ENCODE assay signal across 9 mouse cellular contexts in genomic region chr7:125966402-125967261, GRCm38 (mm10).
DNase-seq lines count a peak whose midpoint lies in the region; ATAC-seq and TF ChIP-seq lines count a peak whose summit lies in the region.
"Had no signal": no experiment of that assay in that cellular context is flagged by ENCODE, and none has a peak within 500 bp of the region (broad histone marks: within the 10 kb centered on the region; RNA-seq: fewer than 3 reads in every experiment).

No protein-coding gene starts in this region.

- H3K36me3 ChIP-seq in embryonic facial prominence, embryonic 15.5 days: no peaks in the 10 kb centered on the region
- no peaks in the 10 kb centered on the region for H3K36me3 ChIP-seq in heart, postnatal 0 days (replicated peaks; ENCODE audit: control insufficient read depth, insufficient read depth, low read length)
- H3K36me3 ChIP-seq in midbrain, embryonic 10.5 days: no peaks in the 10 kb centered on the region
- H3K36me3 ChIP-seq: liver, embryonic 13.5 days had no signal

- H3K27ac ChIP-seq in embryonic facial prominence, embryonic 15.5 days (replicated peaks): 0 out of 2 replicates have a peak overlapping the region, but pooled peaks have one; percentile 7
- H3K27ac ChIP-seq in heart, postnatal 0 days (ENCODE audit: low read depth): 0 out of 2 replicates have a peak overlapping the region, but pooled peaks have one; percentile 9
- H3K27ac ChIP-seq in midbrain, embryonic 10.5 days (replicated peaks): peak overlapping the region; percentile 80
- H3K27ac ChIP-seq: liver, embryonic 13.5 days had no signal

- intact Hi-C loops in heart, postnatal 25 days (cut with DNase I): no loop called here

- H3K4me1 ChIP-seq in embryonic facial prominence, embryonic 15.5 days: peaks cover 8% of the 10 kb centered on the region
- H3K4me1 ChIP-seq in heart, postnatal 0 days (ENCODE audit: control insufficient read depth, insufficient read depth): peaks cover 20% of the 10 kb centered on the region
- peaks cover 58% of the 10 kb centered on the region for H3K4me1 ChIP-seq in midbrain, embryonic 10.5 days
- H3K4me1 ChIP-seq: liver, embryonic 13.5 days had no signal

- no peak overlapping the region for H3K4me2 ChIP-seq in embryonic facial prominence, embryonic 15.5 days (replicated peaks)
- no peak overlapping the region for H3K4me2 ChIP-seq in heart, postnatal 0 days (ENCODE audit: low read depth, low read length)
- H3K4me2 ChIP-seq: liver, embryonic 13.5 days had no signal

- DNase-seq in heart, adult 8-10 months (ENCODE audit: low spot score): peak; percentile 25
- no peak for DNase-seq in heart, postnatal 25 days (ENCODE audit: low spot score)
- DNase-seq in heart, postnatal 0 days (ENCODE audit: low spot score): no peak
- peak; percentile 29 for DNase-seq in midbrain, embryonic 10.5 days (ENCODE audit: low spot score)
- DNase-seq in MN1 (ENCODE audit: low spot score): no peak
- no peak for DNase-seq in frontal cortex, postnatal 10 days (ENCODE audit: low spot score in 2 of 2)
- DNase-seq: liver, embryonic 13.5 days had no signal

- no peak for TF ChIP-seq CTCF in heart, postnatal 0 days (IDR thresholded peaks at IDR 0.05; ENCODE audit: low read depth)

- H3K9me3 ChIP-seq in embryonic facial prominence, embryonic 15.5 days (replicated peaks): no peaks in the 10 kb centered on the region
- H3K9me3 ChIP-seq in heart, postnatal 0 days (replicated peaks; ENCODE audit: control insufficient read depth, low read length): no peaks in the 10 kb centered on the region
- no peaks in the 10 kb centered on the region for H3K9me3 ChIP-seq in midbrain, embryonic 10.5 days (replicated peaks)
- H3K9me3 ChIP-seq: liver, embryonic 13.5 days had no signal

- no peak for TF ChIP-seq EP300 in heart, postnatal 0 days (IDR thresholded peaks at IDR 0.05; ENCODE audit: low read depth)

- peak; percentile 57; the same call in 1 of the 2 replicates for ATAC-seq in embryonic facial prominence, embryonic 15.5 days (ENCODE audit: insufficient number of reproducible peaks, low FRiP score, low TSS enrichment, low read depth)
- ATAC-seq in heart, postnatal 0 days (ENCODE audit: insufficient read depth, low read depth): no peak
- no peak for ATAC-seq in megakaryocyte progenitor cell, adult 5-6 weeks (replicated peaks; ENCODE audit: poor library complexity)

- no peaks in the 10 kb centered on the region for H3K27me3 ChIP-seq in embryonic facial prominence, embryonic 15.5 days
- no peaks in the 10 kb centered on the region for H3K27me3 ChIP-seq in heart, postnatal 0 days (ENCODE audit: control insufficient read depth, insufficient read depth, low read length)
- H3K27me3 ChIP-seq in midbrain, embryonic 10.5 days (ENCODE audit: low read depth, poor library complexity, severe bottlenecking): no peaks in the 10 kb centered on the region

- H3K4me3 ChIP-seq in embryonic facial prominence, embryonic 15.5 days (replicated peaks): no peak overlapping the region
- H3K4me3 ChIP-seq in heart, postnatal 0 days (ENCODE audit: low read depth, low read length): no peak overlapping the region
- H3K4me3 ChIP-seq in midbrain, embryonic 10.5 days: no peak overlapping the region
- H3K4me3 ChIP-seq: liver, embryonic 13.5 days had no signal

- WGBS in embryonic facial prominence, embryonic 15.5 days: 47% methylated on average over 16 of the region's 16 CpGs
- WGBS in heart, postnatal 0 days: 49% methylated on average over 16 of the region's 16 CpGs
- WGBS in midbrain, embryonic 10.5 days: 67% methylated on average over 16 of the region's 16 CpGs

- H3K9ac ChIP-seq in embryonic facial prominence, embryonic 15.5 days: no peak overlapping the region
- H3K9ac ChIP-seq in heart, postnatal 0 days (replicated peaks; ENCODE audit: low read depth, low read length): no peak overlapping the region
- H3K9ac ChIP-seq: liver, embryonic 13.5 days had no signal

Comparison
In these comparisons a context has a peak if more than half of its experiments do, and no peak if none do; other contexts are left out.
1. DNase-seq: peak in heart, adult 8-10 months (single experiment) and midbrain, embryonic 10.5 days (single experiment); none in heart, postnatal 25 days (single experiment), heart, postnatal 0 days (single experiment), MN1 (single experiment) and frontal cortex, postnatal 10 days (0 of 2).
2. H3K27ac ChIP-seq: peak in every context shown above with its lines; median percentile 80 in midbrain, embryonic 10.5 days; 9 in heart, postnatal 0 days; 7 in embryonic facial prominence, embryonic 15.5 days.